Mouse (Mus musculus) kidney, embryonic 15.5 days (tissue): ENCODE measurements around the gene Rtp2. TPM values are rescaled to one million over a fixed set of nuclear protein-coding genes. Genes with fewer than 3 reads are reported as not detected.

Source experiments
- ATAC-seq: fragments of 200-750 bp; cut with Nextera tagmentation; replicated peaks from 2 replicates; pipeline ENCODE4 v1.8.0; 2017; ENCODE audit warnings: moderate TSS enrichment; ENCODE audit not compliant: low FRiP score
- H3K27ac ChIP-seq: fragments of 300-500 bp; sonication (generic); 2 replicates; pipeline ENCODE4 v1.5.1; 2015; ENCODE audit warnings: mild to moderate bottlenecking, inconsistent platforms
- H3K27me3 ChIP-seq: fragments of 300-500 bp; sonication (generic); 2 replicates; pipeline ENCODE4 v1.6.1; 2015; ENCODE audit warnings: inconsistent platforms
- H3K36me3 ChIP-seq: fragments of 300-500 bp; sonication (generic); 2 replicates; pipeline ENCODE4 v1.6.1; 2015; ENCODE audit warnings: inconsistent platforms
- H3K4me1 ChIP-seq: fragments of 300-500 bp; sonication (generic); 2 replicates; pipeline ENCODE4 v1.6.1; 2015; ENCODE audit warnings: inconsistent platforms
- H3K4me2 ChIP-seq: fragments of 300-500 bp; sonication (generic); 2 replicates; pipeline ENCODE4 v1.6.1; 2015; ENCODE audit warnings: moderate library complexity, mild to moderate bottlenecking, inconsistent platforms
- H3K4me3 ChIP-seq: fragments of 300-500 bp; sonication (generic); replicated peaks from 2 replicates; pipeline ENCODE4 v1.5.1; 2015; ENCODE audit warnings: mild to moderate bottlenecking, inconsistent platforms
- H3K9ac ChIP-seq: fragments of 300-500 bp; sonication (generic); 2 replicates; pipeline ENCODE4 v1.6.1; 2015; ENCODE audit warnings: mild to moderate bottlenecking, inconsistent platforms
- H3K9me3 ChIP-seq: fragments of 300-500 bp; sonication (generic); replicated peaks from 2 replicates; pipeline ENCODE4 v1.6.1; 2016; ENCODE audit warnings: inconsistent platforms
- WGBS: fragments of 180-500 bp; shearing (Covaris S2); methylation state at CpG from one replicate; pipeline ENCODE4 v1.1.7; 2015; ENCODE audit warnings: mixed read lengths; 5-methylcytosine and 5-hydroxymethylcytosine counted together
- polyA plus RNA-seq: library from polyadenylated mRNA; unstranded; fragments of >200 nt; fragmentation: Nextera tagmentation; extraction: Ambion mirVana; gene quantifications from 2 replicates; pipeline ENCODE4 v1.2.1, GENCODE M21; 2015

The Rtp2 gene
- polyA plus RNA-seq, 1 experiment from 2014 or later: not detected

DNA sequence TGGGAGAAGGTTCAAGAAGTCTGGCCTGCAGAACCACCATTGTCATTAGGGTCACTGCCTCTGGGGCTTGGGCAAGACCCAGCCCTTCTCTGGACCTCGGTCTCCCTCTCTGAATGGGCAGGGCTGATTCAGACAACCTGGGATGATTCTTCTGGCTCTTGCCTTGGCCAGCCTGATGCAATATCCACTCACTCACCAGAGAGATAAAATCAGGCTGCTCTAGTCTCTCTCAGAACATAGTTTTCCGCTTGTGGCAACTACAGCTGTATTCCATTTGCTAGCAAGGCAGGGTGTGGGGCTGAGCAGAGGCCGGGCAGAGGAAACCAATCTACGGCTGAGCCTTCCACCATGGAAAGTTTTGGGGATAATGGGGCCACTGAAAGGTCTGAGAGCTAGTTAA, 36.7 kb upstream of the Rtp2 start:
- H3K36me3 ChIP-seq: peaks cover 16% of the 10 kb centered on the region; the same call in 1 of the 2 replicates
- WGBS: 86% methylated on average over 4 of the region's 4 CpGs
- H3K4me3 ChIP-seq: no peak overlapping the region
- H3K4me2 ChIP-seq: no peak overlapping the region
- H3K4me1 ChIP-seq: peaks cover 8% of the 10 kb centered on the region
- no peak overlapping the region for H3K9ac ChIP-seq
- no peaks in the 10 kb centered on the region for H3K9me3 ChIP-seq
- H3K27ac ChIP-seq: no peak overlapping the region
- no peak for ATAC-seq
- H3K27me3 ChIP-seq: no peaks in the 10 kb centered on the region

DNA sequence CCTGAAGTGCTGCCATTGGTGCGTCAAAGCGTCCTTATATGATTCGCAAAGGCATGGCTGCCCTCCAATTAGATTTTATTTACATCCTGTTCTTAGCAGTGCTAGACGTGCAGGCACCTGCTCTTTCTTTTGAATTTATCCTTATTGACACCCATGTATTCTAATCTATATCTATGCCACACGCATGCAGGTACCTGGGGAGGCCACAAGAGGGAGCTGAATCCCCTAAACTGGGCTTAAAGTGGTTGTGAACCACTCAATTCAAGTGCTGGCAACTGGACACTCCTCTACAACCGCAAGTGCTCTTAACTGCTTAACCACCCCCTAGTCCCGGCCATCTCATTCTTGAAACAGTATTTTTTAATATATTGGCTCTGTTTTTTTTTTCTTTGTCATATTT, 35.1 kb upstream of the Rtp2 start:
- no peak overlapping the region for H3K9ac ChIP-seq
- no peak overlapping the region for H3K4me3 ChIP-seq
- 89% methylated on average over 7 of the region's 7 CpGs for WGBS
- no peak overlapping the region for H3K27ac ChIP-seq
- H3K27me3 ChIP-seq: no peaks in the 10 kb centered on the region
- ATAC-seq: no peak
- peaks cover 14% of the 10 kb centered on the region; the same call in 1 of the 2 replicates for H3K36me3 ChIP-seq
- no peak overlapping the region for H3K4me2 ChIP-seq
- peaks cover 9% of the 10 kb centered on the region for H3K4me1 ChIP-seq
- no peaks in the 10 kb centered on the region for H3K9me3 ChIP-seq

DNA sequence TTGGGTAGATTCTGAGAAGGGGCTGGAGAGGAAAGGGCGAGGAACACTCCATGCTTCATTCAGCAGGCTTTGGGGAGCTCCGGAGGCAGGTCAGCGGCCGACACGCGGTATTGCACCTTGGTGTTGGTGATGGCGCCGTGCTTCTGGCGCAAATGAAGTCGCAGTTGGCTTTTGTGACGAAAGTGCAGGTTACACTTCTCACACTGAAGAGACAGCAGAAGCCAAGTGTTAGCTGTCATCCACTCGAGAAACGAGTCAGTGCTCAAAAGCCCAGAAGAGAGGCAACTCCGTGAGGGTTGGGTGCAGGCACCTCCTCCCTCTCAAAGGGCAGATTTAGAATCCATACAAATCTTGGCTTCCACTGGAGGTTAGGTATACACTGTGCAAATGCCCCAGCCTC, 33.9 kb upstream of the Rtp2 start:
- no peaks in the 10 kb centered on the region for H3K27me3 ChIP-seq
- ATAC-seq: no peak
- H3K9ac ChIP-seq: no peak overlapping the region
- no peak overlapping the region for H3K4me3 ChIP-seq
- H3K9me3 ChIP-seq: no peaks in the 10 kb centered on the region
- 89% methylated on average over 14 of the region's 14 CpGs for WGBS
- peaks cover 7% of the 10 kb centered on the region for H3K4me1 ChIP-seq
- peaks cover 13% of the 10 kb centered on the region; the same call in 1 of the 2 replicates for H3K36me3 ChIP-seq
- no peak overlapping the region for H3K4me2 ChIP-seq
- H3K27ac ChIP-seq: no peak overlapping the region

DNA sequence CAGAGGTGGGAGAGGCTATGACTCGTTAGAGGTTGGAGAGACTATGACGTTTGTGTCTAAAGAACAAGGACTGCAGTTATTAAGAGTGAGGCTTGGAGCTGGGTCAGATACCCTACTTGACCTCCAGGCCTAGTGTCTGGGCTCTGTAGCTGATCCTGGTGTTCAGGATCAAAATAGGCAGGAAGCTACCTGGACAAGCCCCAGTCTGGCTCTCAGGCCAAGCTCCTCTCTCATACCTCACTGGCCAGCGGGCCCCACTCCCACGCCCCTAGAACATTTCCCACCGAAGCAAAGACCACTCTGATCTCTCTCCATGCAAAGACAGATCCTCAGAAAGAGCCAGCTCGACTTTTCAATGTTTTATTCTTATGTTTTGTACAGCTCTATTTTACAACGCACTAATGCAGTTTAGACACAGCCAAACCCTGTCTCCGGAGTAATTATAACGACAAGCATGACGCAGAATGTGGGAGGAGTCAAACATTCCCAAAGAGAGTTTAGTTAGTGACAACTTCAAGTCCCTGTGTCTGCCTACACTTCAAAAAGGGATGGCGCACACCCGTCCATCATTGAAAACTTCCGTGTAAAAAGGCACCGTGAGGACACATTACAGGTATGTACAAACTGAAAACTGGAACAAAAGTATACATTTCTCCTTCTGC, 32.6 kb upstream of the Rtp2 start:
- Histone ChIP-seq H3K4me3 (no peak overlapping the region), H3K9ac (no peak overlapping the region), H3K4me2 (no peak overlapping the region), H3K9me3 (no peaks in the 10 kb centered on the region), H3K27ac (no peak overlapping the region), H3K27me3 (no peaks in the 10 kb centered on the region), H3K4me1 (peaks cover 7% of the 10 kb centered on the region), H3K36me3 (peaks cover 13% of the 10 kb centered on the region; the same call in 1 of the 2 replicates)
- WGBS: 75% methylated on average over 14 of the region's 14 CpGs
- ATAC-seq: no peak

DNA sequence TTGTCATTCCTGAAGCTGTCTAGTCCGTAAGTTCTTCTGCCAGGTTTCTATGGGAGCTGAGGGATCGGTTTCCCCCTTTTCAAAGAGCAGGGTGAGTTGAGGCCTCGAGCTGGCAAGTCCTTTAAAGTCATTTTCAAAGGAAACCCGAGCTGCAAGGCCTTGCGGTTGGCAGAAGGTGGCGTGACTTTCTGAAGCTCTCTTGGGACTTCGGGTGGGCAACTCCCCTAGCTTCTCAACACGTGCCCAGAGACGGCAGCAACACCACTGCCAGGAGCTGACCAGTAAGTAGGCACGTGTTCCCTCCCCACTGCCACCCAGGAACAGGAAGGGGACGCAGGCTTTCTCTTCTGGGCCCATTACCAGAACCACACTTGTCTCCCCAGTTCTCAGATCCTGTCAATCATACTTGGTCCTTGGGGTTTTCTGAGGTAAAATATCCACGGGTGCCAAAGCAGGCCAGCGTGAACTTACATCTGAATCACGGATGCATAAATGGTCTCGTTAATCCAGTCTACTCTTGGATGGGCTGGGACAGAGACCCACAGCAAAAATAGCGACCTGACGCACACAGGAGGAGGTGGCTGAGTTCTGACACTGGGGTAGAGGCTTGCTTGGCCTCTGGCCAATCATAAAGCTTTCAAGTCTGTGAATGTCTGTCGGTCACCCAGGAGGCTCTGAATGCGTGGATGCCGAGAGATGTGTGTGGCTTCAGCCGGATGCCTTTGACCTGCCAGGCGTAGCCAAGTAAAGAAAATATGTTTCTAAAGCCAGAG, 31.9 kb upstream of the Rtp2 start:
- Histone ChIP-seq H3K27me3 (no peaks in the 10 kb centered on the region), H3K4me3 (no peak overlapping the region), H3K36me3 (peaks cover 13% of the 10 kb centered on the region; the same call in 1 of the 2 replicates), H3K4me2 (no peak overlapping the region), H3K27ac (no peak overlapping the region), H3K9me3 (no peaks in the 10 kb centered on the region), H3K4me1 (peaks cover 7% of the 10 kb centered on the region), H3K9ac (no peak overlapping the region)
- ATAC-seq: no peak
- 45% methylated on average over 22 of the region's 22 CpGs for WGBS

DNA sequence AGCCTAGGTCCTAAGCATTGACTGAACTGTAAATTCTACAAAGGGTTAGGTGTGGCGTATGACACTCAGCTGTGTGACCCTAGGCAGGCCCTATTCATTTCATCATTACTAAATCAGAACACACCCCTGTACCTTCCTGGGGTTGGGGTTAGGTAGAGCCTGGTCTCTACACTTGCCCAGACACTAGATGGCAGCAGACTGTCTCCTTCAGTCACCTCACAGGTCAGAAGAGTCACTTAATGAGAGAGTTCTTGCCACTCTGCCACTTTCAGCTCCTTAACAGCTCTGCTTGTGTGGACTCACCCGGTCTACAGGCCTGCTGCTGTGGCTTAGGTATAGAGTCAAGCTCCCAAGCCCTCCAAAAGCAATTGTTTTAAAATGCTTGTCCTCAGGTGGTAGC, 30.2 kb upstream of the Rtp2 start:
- no peak overlapping the region for H3K9ac ChIP-seq
- H3K36me3 ChIP-seq: no peaks in the 10 kb centered on the region
- no peak overlapping the region for H3K4me2 ChIP-seq
- H3K4me3 ChIP-seq: no peak overlapping the region
- H3K9me3 ChIP-seq: no peaks in the 10 kb centered on the region
- 85% methylated on average over 2 of the region's 2 CpGs for WGBS
- H3K27me3 ChIP-seq: no peaks in the 10 kb centered on the region
- peaks cover 7% of the 10 kb centered on the region for H3K4me1 ChIP-seq
- H3K27ac ChIP-seq: no peak overlapping the region
- ATAC-seq: no peak

DNA sequence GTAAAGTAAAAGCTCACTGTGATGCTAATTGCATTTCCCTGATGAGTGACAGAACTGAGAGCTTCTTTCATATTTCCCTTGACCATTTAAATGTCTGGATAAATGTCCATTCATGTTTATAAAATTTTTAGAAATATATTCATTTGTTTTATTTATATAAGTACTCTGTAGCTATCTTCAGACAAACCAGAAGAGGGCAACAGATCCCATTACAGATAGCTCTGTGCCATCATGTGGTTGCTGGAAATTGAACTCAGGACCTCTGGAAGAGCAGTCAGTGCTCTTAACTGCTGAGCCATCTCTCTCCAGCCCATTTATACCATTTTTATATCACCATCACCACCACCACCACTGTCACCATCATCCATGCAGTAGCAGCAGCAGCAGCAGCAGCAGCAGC, 26.7 kb upstream of the Rtp2 start:
- Histone ChIP-seq H3K9me3 (no peaks in the 10 kb centered on the region), H3K27ac (no peak overlapping the region), H3K36me3 (no peaks in the 10 kb centered on the region), H3K27me3 (no peaks in the 10 kb centered on the region), H3K4me3 (no peak overlapping the region), H3K4me1 (0 out of 2 replicates have a peak, but pooled peaks cover 3% of the 10 kb centered on the region), H3K4me2 (no peak overlapping the region), H3K9ac (no peak overlapping the region)
- ATAC-seq: no peak

DNA sequence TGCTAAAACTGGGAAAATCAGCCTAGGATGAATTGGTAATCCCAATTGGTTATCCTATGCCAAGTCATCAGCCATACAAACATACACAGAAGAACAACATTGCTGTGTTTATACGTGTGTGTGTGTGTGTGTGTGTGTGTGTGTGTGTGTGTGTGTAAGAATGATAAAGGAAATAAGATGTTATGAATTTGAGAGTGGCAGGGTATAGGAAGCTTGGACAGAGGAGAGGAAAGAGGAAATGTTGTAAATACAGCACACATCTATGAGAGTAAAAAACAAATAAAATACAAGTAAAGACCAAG, 21.7 kb upstream of the Rtp2 start:
- Histone ChIP-seq H3K4me2 (no peak overlapping the region), H3K27me3 (no peaks in the 10 kb centered on the region), H3K36me3 (no peaks in the 10 kb centered on the region), H3K27ac (no peak overlapping the region), H3K9ac (no peak overlapping the region), H3K4me3 (no peak overlapping the region), H3K4me1 (no peaks in the 10 kb centered on the region), H3K9me3 (no peaks in the 10 kb centered on the region)
- no peak for ATAC-seq
- 8% methylated on average over 1 of the region's 1 CpGs for WGBS

DNA sequence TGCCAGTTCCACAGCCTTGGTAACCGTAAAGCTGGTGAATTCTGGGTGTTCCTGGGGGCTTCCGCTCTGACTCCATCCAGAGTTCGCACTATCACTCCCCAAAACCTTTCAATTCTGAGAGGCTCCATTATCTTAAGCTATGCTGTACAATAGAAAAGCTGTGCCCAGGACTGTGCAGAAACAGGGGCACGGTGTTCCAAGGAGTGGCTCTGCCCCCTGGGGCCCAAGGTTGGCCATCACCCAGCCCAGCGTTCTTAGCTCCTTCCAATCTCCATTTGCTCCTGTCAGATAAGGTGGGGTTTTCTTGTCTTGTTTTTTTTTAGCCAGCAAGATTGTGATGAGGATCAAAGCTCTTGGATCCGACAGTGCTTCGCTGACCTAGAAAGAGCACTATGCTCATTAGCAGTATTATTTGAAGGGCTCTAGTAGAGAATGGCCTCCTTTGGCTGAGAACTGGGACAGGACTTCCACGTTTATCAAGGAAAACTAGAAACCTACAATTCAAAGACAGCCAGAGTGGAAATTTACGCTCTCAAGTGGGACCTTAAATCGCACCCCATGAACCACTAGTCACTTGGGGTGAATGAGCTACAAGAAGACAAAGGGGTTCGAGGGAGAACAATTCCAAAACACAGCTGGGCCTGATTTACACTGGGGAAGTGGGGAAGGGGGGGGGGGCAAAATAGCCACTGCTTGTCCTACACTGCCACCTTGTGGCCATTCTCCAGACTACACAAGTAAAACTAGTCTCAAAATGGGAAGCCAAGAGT, 21.2 kb upstream of the Rtp2 start:
- no peak overlapping the region for H3K9ac ChIP-seq
- no peak overlapping the region for H3K27ac ChIP-seq
- H3K36me3 ChIP-seq: no peaks in the 10 kb centered on the region
- H3K4me3 ChIP-seq: no peak overlapping the region
- H3K27me3 ChIP-seq: no peaks in the 10 kb centered on the region
- no peak; the same call in 1 of the 2 replicates for ATAC-seq
- no peak overlapping the region for H3K4me2 ChIP-seq
- no peaks in the 10 kb centered on the region for H3K9me3 ChIP-seq
- H3K4me1 ChIP-seq: no peaks in the 10 kb centered on the region
- 45% methylated on average over 11 of the region's 11 CpGs for WGBS

DNA sequence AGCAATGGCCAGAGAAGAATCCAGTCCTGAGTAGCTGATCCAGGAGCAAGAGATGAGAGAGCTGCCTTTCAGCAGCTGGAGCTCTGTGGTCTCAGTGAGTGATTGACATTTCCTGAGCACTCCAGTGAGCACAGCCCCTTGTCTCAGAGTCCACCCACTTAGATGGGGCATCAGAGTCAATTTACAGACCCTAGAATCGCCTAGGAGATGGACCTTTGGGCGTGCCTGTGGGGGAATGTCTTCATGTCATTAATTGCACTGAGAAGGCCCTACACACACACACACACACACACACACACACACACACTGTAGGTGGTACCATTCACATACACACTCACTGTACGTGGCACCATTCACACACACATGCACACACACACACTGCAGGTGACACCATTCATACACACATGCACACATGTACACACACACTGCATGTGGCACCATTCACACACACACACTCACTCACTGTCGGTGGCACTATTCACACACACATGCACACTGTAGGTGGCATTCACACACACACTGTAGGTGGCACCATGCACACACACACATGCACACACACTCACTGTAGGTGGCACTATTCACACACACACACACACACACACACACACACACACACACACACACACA, 20.0 kb upstream of the Rtp2 start:
- no peak overlapping the region for H3K27ac ChIP-seq
- 71% methylated on average over 4 of the region's 4 CpGs for WGBS
- H3K4me2 ChIP-seq: no peak overlapping the region
- H3K4me3 ChIP-seq: no peak overlapping the region
- no peaks in the 10 kb centered on the region for H3K27me3 ChIP-seq
- no peaks in the 10 kb centered on the region for H3K36me3 ChIP-seq
- no peak overlapping the region for H3K9ac ChIP-seq
- H3K9me3 ChIP-seq: no peaks in the 10 kb centered on the region
- H3K4me1 ChIP-seq: no peaks in the 10 kb centered on the region
- ATAC-seq: no peak

DNA sequence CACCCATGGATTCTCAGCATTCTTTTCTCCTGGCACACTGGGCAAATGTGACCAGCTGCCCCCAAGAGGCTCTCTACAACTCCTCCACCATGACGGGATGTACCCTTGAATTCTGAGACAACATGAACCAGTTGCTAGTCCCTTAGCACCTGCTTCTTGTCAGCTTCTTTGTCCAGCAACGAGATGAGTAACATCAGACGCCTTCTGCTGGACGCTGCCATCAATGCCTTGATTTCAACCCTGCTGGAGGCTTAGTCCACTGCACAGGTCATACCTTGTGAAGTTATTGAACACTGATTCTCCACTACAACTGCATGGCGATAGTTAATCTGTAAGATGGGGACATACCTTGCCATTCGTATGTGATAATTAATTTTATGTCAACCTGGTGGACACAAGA, 15.5 kb upstream of the Rtp2 start:
- no peak overlapping the region for H3K4me2 ChIP-seq
- no peaks in the 10 kb centered on the region for H3K36me3 ChIP-seq
- no peak overlapping the region for H3K4me3 ChIP-seq
- ATAC-seq: no peak
- H3K4me1 ChIP-seq: no peaks in the 10 kb centered on the region
- 85% methylated on average over 6 of the region's 6 CpGs for WGBS
- no peaks in the 10 kb centered on the region for H3K9me3 ChIP-seq
- no peak overlapping the region for H3K9ac ChIP-seq
- no peaks in the 10 kb centered on the region for H3K27me3 ChIP-seq
- H3K27ac ChIP-seq: no peak overlapping the region

DNA sequence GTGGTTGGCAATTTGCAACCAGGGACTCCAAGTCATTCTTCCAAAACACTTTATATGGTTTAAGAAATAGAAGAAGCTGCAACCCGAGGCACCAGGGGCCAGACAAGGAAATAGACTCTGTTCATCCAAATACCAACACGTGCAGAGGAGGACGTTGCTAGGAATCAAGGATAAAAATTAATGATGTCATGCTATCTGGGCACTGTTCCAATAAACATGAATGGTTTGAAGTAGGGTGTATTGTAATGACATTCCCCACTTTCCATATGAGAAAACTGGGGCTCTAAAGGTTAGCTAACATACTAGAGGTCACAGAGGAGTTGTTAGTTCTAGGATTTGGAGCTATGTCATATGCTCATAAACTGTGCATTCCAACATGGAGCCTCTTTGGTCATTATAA, 12.6 kb upstream of the Rtp2 start:
- Histone ChIP-seq H3K9me3 (no peaks in the 10 kb centered on the region), H3K4me2 (no peak overlapping the region), H3K36me3 (no peaks in the 10 kb centered on the region), H3K4me3 (no peak overlapping the region), H3K27me3 (no peaks in the 10 kb centered on the region), H3K27ac (no peak overlapping the region), H3K4me1 (no peaks in the 10 kb centered on the region), H3K9ac (no peak overlapping the region)
- WGBS: 39% methylated on average over 3 of the region's 3 CpGs
- ATAC-seq: no peak
